Mouse (Mus musculus): ENCODE data around the gene Pde10a.

- TF ChIP-seq HCFC1 (IDR thresholded peaks at IDR 0.05; ENCODE audit: borderline replicate concordance, insufficient read depth, low read length) (no peak), ZC3H11A (IDR thresholded peaks at IDR 0.05; ENCODE audit: borderline replicate concordance, low read depth, low read length) (no peak), MAFK (IDR thresholded peaks at IDR 0.05; ENCODE audit: insufficient read depth, low read depth, low read length) (no peak)
Measured at GRCm38 (mm10) chr17:8791561-8791960, 266.4 kb downstream of the Pde10a start.

Data from ES-E14 (cell line).